Mouse (Mus musculus) stomach, postnatal 0 days (tissue): ENCODE results near the gene Defb21. TPM values are rescaled to one million over a fixed set of nuclear protein-coding genes. Genes with fewer than 3 reads are reported as not detected.

Experiments
- ATAC-seq: fragments of 200-750 bp; cut with Nextera tagmentation; 2 replicates; pipeline ENCODE4 v1.8.0; 2017; ENCODE audit not compliant: low FRiP score, low TSS enrichment
- DNase-seq: peaks from one replicate; pipeline ENCODE4 v3.0.0-alpha.2; 2016; ENCODE audit warnings: low spot score
- H3K27ac ChIP-seq: fragments of 300-500 bp; sonication (generic); replicated peaks from 2 replicates; pipeline ENCODE4 v1.5.1; 2014; ENCODE audit warnings: mild to moderate bottlenecking, control low read depth
- H3K27me3 ChIP-seq: fragments of 300-500 bp; sonication (generic); 2 replicates; pipeline ENCODE4 v1.6.1; 2014; ENCODE audit warnings: low read length; ENCODE audit not compliant: control insufficient read depth, insufficient read depth
- H3K36me3 ChIP-seq: fragments of 300-500 bp; sonication (generic); 2 replicates; pipeline ENCODE4 v1.6.1; 2014; ENCODE audit warnings: low read length, mixed read lengths; ENCODE audit not compliant: control insufficient read depth, insufficient read depth
- H3K4me1 ChIP-seq: fragments of 300-500 bp; sonication (generic); replicated peaks from 2 replicates; pipeline ENCODE4 v1.6.1; 2014; ENCODE audit warnings: antibody characterized with exemption; ENCODE audit not compliant: control insufficient read depth, insufficient read depth
- H3K4me2 ChIP-seq: fragments of 300-500 bp; sonication (generic); replicated peaks from 2 replicates; pipeline ENCODE4 v1.6.1; 2014; ENCODE audit warnings: low read depth, mild to moderate bottlenecking, control low read depth, moderate library complexity
- H3K4me3 ChIP-seq: fragments of 300-500 bp; sonication (generic); 2 replicates; pipeline ENCODE4 v1.5.1; 2014; ENCODE audit warnings: low read depth, low read length, control low read depth
- H3K9ac ChIP-seq: fragments of 300-500 bp; sonication (generic); 2 replicates; pipeline ENCODE4 v1.6.1; 2014; ENCODE audit warnings: mild to moderate bottlenecking, low read length, control low read depth, mixed read lengths
- H3K9me3 ChIP-seq: fragments of 300-500 bp; sonication (generic); 2 replicates; pipeline ENCODE4 v1.6.1; 2016; ENCODE audit warnings: low read length; ENCODE audit not compliant: control insufficient read depth
- CTCF ChIP-seq: IDR thresholded peaks from 2 replicates; pipeline ENCODE4 v1.5.1; 2016; ENCODE audit warnings: antibody characterized with exemption, low read depth, mild to moderate bottlenecking, moderate library complexity
- EP300 ChIP-seq: optimal IDR thresholded peaks from 2 replicates; pipeline ENCODE3; 2016; ENCODE audit warnings: antibody characterized with exemption
- WGBS: fragments of 180-500 bp; shearing (Covaris S2); extraction: QIAGEN DNeasy Blood & Tissue Kit; methylation state at CpG from one replicate; pipeline ENCODE4 v1.1.7; 2014; 5-methylcytosine and 5-hydroxymethylcytosine counted together
- polyA plus RNA-seq: library from polyadenylated mRNA; unstranded; fragments of >200 nt; fragmentation: Nextera tagmentation; extraction: Ambion mirVana; gene quantifications from 2 replicates; pipeline ENCODE4 v1.2.1, GENCODE M21; 2015

Defb21 gene
- polyA plus RNA-seq, 1 experiment from 2014 or later = not detected

DNA sequence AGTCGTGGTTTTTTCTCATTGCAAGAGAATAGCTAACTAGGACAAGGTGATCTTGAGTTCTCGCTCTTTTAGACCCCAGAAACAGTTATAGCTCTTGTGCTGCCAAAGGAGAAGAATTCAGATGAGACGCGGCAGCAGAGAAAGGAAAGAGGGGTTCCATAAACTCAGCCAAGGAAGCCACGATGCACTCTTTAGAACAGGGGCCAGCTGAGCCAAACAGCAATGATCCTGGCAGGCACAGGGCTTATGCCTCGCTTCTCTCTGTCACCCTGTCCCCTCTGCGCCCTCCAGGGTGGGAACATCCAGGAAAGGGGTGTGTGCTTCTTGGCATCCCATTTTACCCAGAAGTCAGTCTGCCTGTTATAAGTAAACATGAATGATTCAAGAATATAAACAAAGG, 26.8 kb downstream of the Defb21 start, which contains the start of gene Defb45:
Gene Defb45, minus strand, starts transcription at position 101 of the 400 bp plus-strand sequence.
- ATAC-seq (0 out of 2 replicates have a peak, but pooled peaks have one; percentile 51), DNase-seq (no peak)
- no peaks in the 10 kb centered on the region for H3K9me3 ChIP-seq
- H3K27me3 ChIP-seq = no peaks in the 10 kb centered on the region
- TF ChIP-seq CTCF = no peak
- TF ChIP-seq EP300 = no peak
- no peak within 1 kb of the TSS for H3K4me2 ChIP-seq
- no peak within 1 kb of the TSS for H3K9ac ChIP-seq
- H3K27ac ChIP-seq = no peak within 1 kb of the TSS
- 50% methylated on average over 7 of the region's 7 CpGs for WGBS
- H3K4me3 ChIP-seq = no peak within 1 kb of the TSS
- H3K4me1 ChIP-seq = no peaks in the 10 kb centered on the region
- H3K36me3 ChIP-seq = no peaks in the 10 kb centered on the region

DNA sequence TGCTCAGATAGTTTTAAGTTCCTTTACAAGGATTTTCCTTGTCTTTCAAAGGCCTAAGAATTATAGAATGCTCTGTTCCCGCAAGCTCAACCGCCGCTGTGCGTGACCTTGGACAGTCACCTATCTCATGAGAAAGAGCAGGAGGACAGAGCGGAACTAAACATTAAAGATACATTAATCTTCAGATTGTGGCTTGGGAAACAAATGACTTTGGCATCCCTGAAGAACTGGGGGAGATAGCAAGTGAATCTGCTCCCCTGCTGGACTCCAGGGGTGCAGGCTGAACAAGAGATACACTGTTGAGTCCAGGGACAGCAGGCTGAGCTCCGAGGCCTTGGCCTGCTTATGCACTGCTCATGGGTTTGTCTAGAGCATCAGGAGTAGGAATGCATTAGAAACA, 27.5 kb downstream of the Defb21 start:
- Histone ChIP-seq H3K27me3 (no peaks in the 10 kb centered on the region), H3K36me3 (no peaks in the 10 kb centered on the region), H3K4me2 (no peak overlapping the region), H3K4me1 (no peaks in the 10 kb centered on the region), H3K27ac (no peak overlapping the region), H3K9ac (no peak overlapping the region), H3K4me3 (no peak overlapping the region), H3K9me3 (no peaks in the 10 kb centered on the region)
- ATAC-seq = no peak
- TF ChIP-seq CTCF (no peak), EP300 (no peak)
- WGBS = 68% methylated on average over 6 of the region's 6 CpGs
- DNase-seq = no peak

DNA sequence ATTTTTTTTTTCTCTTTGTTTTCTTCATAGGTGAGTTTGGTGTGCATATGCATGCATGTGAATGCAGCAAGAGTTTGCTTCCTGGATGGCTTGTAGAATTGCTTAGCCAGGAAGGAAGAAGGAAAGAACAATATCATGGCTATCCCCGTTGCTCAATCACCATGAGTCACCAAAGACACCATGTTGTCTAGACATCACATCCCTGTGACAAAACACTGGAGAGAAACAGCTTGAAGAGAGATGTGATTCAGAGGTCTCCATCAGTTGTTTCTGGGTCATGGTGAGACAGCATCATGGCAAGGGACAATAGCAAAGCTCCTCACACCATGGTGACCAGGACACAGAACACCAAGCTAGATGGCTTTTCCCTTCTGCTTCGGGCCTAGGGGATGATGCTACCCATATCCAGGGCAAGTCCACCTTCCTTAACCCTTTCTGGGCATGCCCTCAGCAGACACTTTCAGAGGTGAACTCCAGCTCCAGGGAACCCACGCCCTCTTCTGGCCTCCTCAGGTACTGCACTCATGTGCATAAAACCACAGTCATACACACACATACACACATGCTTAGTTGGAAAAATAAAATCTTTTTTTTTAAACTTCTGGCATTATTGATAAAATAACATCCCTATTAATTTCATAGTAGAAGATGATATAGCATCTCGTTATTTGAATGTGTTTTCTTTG, 28.9 kb downstream of the Defb21 start:
- Histone ChIP-seq H3K4me3 (no peak overlapping the region), H3K27me3 (no peaks in the 10 kb centered on the region), H3K4me2 (no peak overlapping the region), H3K9ac (no peak overlapping the region), H3K27ac (no peak overlapping the region), H3K4me1 (no peaks in the 10 kb centered on the region), H3K9me3 (no peaks in the 10 kb centered on the region), H3K36me3 (no peaks in the 10 kb centered on the region)
- TF ChIP-seq EP300 (no peak), CTCF (peak; percentile 49)
- ATAC-seq (no peak), DNase-seq (no peak)
- 68% methylated on average over 4 of the region's 4 CpGs for WGBS

GRCm38 (mm10) chr2:152604057-152604456, 31.5 kb downstream of the Defb21 start, which contains the start of gene Defb36:
Gene Defb36, plus strand, starts transcription at chr2:152604327.
- Histone ChIP-seq H3K36me3 (no peaks in the 10 kb centered on the region), H3K4me1 (no peaks in the 10 kb centered on the region), H3K9me3 (no peaks in the 10 kb centered on the region), H3K9ac (no peak within 1 kb of the TSS), H3K4me3 (no peak within 1 kb of the TSS), H3K27ac (no peak within 1 kb of the TSS), H3K27me3 (no peaks in the 10 kb centered on the region), H3K4me2 (no peak within 1 kb of the TSS)
- WGBS = 81% methylated on average over 15 of the region's 15 CpGs
- ATAC-seq (0 out of 2 replicates have a peak, but pooled peaks have one; percentile 22), DNase-seq (peak; percentile 49)
- TF ChIP-seq CTCF = peak; percentile 64
- no peak for TF ChIP-seq EP300

- no peak for ATAC-seq
- no peak for TF ChIP-seq CTCF
- no peak for TF ChIP-seq EP300
- Histone ChIP-seq H3K9me3 (no peaks in the 10 kb centered on the region), H3K9ac (no peak overlapping the region), H3K4me2 (no peak overlapping the region), H3K36me3 (no peaks in the 10 kb centered on the region), H3K4me3 (no peak overlapping the region), H3K4me1 (no peaks in the 10 kb centered on the region), H3K27me3 (no peaks in the 10 kb centered on the region), H3K27ac (no peak overlapping the region)
- no peak for DNase-seq
- WGBS = 38% methylated on average over 6 of the region's 6 CpGs
These were observed 35.2 kb downstream of the Defb21 start for GRCm38 (mm10) chr2:152607746-152608145.

DNA sequence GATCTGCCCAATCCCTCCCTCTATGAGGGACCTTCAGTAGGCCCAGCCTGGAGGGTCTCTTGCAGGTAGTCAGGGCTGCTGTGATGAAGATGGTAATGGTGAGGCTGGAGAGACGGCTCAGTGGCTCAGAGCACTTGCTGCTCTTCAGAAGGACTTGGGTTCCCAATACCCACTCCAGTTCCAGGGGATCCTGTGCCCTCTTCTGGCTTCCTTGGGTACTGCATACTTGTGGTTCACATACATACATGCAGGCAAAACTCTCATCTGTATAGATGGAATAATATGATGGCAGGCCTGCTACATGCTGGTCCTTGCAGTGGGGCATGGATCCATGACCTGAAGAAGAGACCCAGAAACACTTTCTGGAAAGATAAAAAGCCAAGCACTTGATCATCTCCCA, 36.2 kb downstream of the Defb21 start:
- Histone ChIP-seq H3K9ac (no peak overlapping the region), H3K4me2 (no peak overlapping the region), H3K4me1 (no peaks in the 10 kb centered on the region), H3K4me3 (no peak overlapping the region), H3K27ac (no peak overlapping the region), H3K9me3 (no peaks in the 10 kb centered on the region), H3K36me3 (no peaks in the 10 kb centered on the region), H3K27me3 (no peaks in the 10 kb centered on the region)
- no peak for DNase-seq
- ATAC-seq = no peak
- 100% methylated on average over 1 of the region's 1 CpGs for WGBS
- TF ChIP-seq EP300 (no peak), CTCF (peak; percentile 20; the same call in 1 of the 2 replicates)
